Mouse (Mus musculus) left cerebral cortex, adult 11 months (tissue): ENCODE results near the gene Cuedc2.
A peak's percentile ranks its signal among the peaks of the same experiment; 100 is the strongest.

Source experiments
- DNase-seq: peaks from one replicate; pipeline ENCODE4 v3.0.0; 2022; ENCODE audit warnings: low spot score

The Cuedc2 gene

GRCm38 (mm10) chr19:46321101-46321943 is 17.2 kb downstream of the Cuedc2 start:
- DNase-seq, result no peak

- no peak for DNase-seq
These were observed 18.3 kb downstream of the Cuedc2 start for GRCm38 (mm10) chr19:46320076-46320785.

GRCm38 (mm10) chr19:46318586-46319378 is 19.7 kb downstream of the Cuedc2 start:
- peak; percentile 92 for DNase-seq

GRCm38 (mm10) chr19:46318031-46318471 is 20.5 kb downstream of the Cuedc2 start:
- no peak for DNase-seq

GRCm38 (mm10) chr19:46317546-46317885 is 21.0 kb downstream of the Cuedc2 start:
- DNase-seq, result no peak

GRCm38 (mm10) chr19:46316846-46317545 is 21.5 kb downstream of the Cuedc2 start:
- DNase-seq, result no peak

GRCm38 (mm10) chr19:46315752-46316610 is 22.5 kb downstream of the Cuedc2 start:
- DNase-seq, result no peak

GRCm38 (mm10) chr19:46314872-46315742 is 23.4 kb downstream of the Cuedc2 start:
- no peak for DNase-seq

- DNase-seq, result no peak
These were observed 24.3 kb downstream of the Cuedc2 start for GRCm38 (mm10) chr19:46314151-46314601.

- no peak for DNase-seq
These were observed 24.9 kb downstream of the Cuedc2 start for GRCm38 (mm10) chr19:46313591-46313990.

- DNase-seq, result no peak
These were observed 25.4 kb downstream of the Cuedc2 start for GRCm38 (mm10) chr19:46313116-46313515.

GRCm38 (mm10) chr19:46312566-46312965 is 25.9 kb downstream of the Cuedc2 start:
- no peak for DNase-seq

- DNase-seq, result no peak
These were observed 27.2 kb downstream of the Cuedc2 start for GRCm38 (mm10) chr19:46311341-46311740.

- no peak for DNase-seq
These were observed 28.1 kb downstream of the Cuedc2 start for GRCm38 (mm10) chr19:46310312-46310865.

- no peak for DNase-seq
These were observed 28.7 kb downstream of the Cuedc2 start for GRCm38 (mm10) chr19:46309651-46310305.

- no peak for DNase-seq
These were observed 29.6 kb downstream of the Cuedc2 start for GRCm38 (mm10) chr19:46308706-46309435.

- no peak for DNase-seq
These were observed 30.2 kb downstream of the Cuedc2 start for GRCm38 (mm10) chr19:46308303-46308702.

GRCm38 (mm10) chr19:46307781-46308180 is 30.7 kb downstream of the Cuedc2 start:
- no peak for DNase-seq
